Mouse (Mus musculus): ENCODE measurements at regions not wholly inside any gene's neighbourhood (a gene's known extent, or its start where the extent isn't known, plus 50 kb on each side); places are given as distances from the start of the nearest gene placed in this dataset.

- DNase-seq: no peak
These were observed 545.3 kb downstream of the Nfib start for GRCm38 (mm10) chr4:82160233-82160632.

- DNase-seq: no peak
These were observed 549.8 kb downstream of the Nfib start for GRCm38 (mm10) chr4:82155642-82156320.

GRCm38 (mm10) chr4:82154021-82154555, 551.5 kb downstream of the Nfib start:
- no peak for DNase-seq

GRCm38 (mm10) chr4:82153604-82154003, 551.9 kb downstream of the Nfib start:
- no peak for DNase-seq

GRCm38 (mm10) chr4:82149957-82150356, 555.6 kb downstream of the Nfib start:
- DNase-seq: no peak

GRCm38 (mm10) chr4:82148129-82149064, 557.2 kb downstream of the Nfib start:
- DNase-seq: no peak

- DNase-seq: no peak
These were observed 563.2 kb downstream of the Nfib start for GRCm38 (mm10) chr4:82142391-82142790.

- DNase-seq: no peak
These were observed 565.7 kb downstream of the Nfib start for GRCm38 (mm10) chr4:82139806-82140205.

GRCm38 (mm10) chr4:82139016-82139415, 566.5 kb downstream of the Nfib start:
- DNase-seq: no peak

GRCm38 (mm10) chr4:82132851-82133250, 572.7 kb downstream of the Nfib start:
- DNase-seq: no peak

GRCm38 (mm10) chr4:82132326-82132725, 573.2 kb downstream of the Nfib start:
- DNase-seq: no peak

GRCm38 (mm10) chr4:82129471-82129870, 576.1 kb downstream of the Nfib start:
- DNase-seq: no peak

- no peak for DNase-seq
These were observed 581.8 kb downstream of the Nfib start for GRCm38 (mm10) chr4:82123733-82124132.

- DNase-seq: no peak
These were observed 582.4 kb downstream of the Nfib start for GRCm38 (mm10) chr4:82123101-82123500.

- DNase-seq: no peak
These were observed 584.8 kb downstream of the Nfib start for GRCm38 (mm10) chr4:82120796-82121195.

- DNase-seq: no peak
These were observed 585.2 kb downstream of the Nfib start for GRCm38 (mm10) chr4:82120326-82120725.

GRCm38 (mm10) chr4:82101837-82102236, 603.7 kb downstream of the Nfib start:
- DNase-seq: no peak

GRCm38 (mm10) chr4:82099970-82100368, 605.6 kb downstream of the Nfib start:
- no peak for DNase-seq

GRCm38 (mm10) chr4:82098986-82099969, 606.3 kb downstream of the Nfib start:
- no peak for DNase-seq

- no peak for DNase-seq
These were observed 613.0 kb downstream of the Nfib start for GRCm38 (mm10) chr4:82092296-82093230.

- DNase-seq: no peak
These were observed 615.9 kb downstream of the Nfib start for GRCm38 (mm10) chr4:82089657-82090056.
